Mouse (Mus musculus) hindbrain, embryonic 10.5 days (tissue): Measurements from ENCODE around the gene Actr2. TPM values are rescaled to one million over a fixed set of nuclear protein-coding genes. Genes with fewer than 3 reads are reported as not detected.

Experiments used
- DNase-seq: peaks from one replicate; pipeline ENCODE4 v3.0.0-alpha.2; 2017; ENCODE audit warnings: low spot score
- H3K27ac ChIP-seq: fragments of 300-500 bp; sonication (generic); 2 replicates; pipeline ENCODE4 v1.5.1; 2016; ENCODE audit warnings: mild to moderate bottlenecking, moderate library complexity
- H3K27me3 ChIP-seq: fragments of 300-500 bp; sonication (generic); 2 replicates; pipeline ENCODE4 v1.6.1; 2016; ENCODE audit warnings: mild to moderate bottlenecking; ENCODE audit not compliant: poor library complexity, insufficient read depth, severe bottlenecking
- H3K36me3 ChIP-seq: fragments of 300-500 bp; sonication (generic); 2 replicates; pipeline ENCODE4 v1.6.1; 2016; ENCODE audit warnings: mild to moderate bottlenecking, moderate library complexity
- H3K4me1 ChIP-seq: fragments of 300-500 bp; sonication (generic); replicated peaks from 2 replicates; pipeline ENCODE4 v1.6.1; 2016; ENCODE audit warnings: mild to moderate bottlenecking
- H3K4me3 ChIP-seq: fragments of 300-500 bp; sonication (generic); 2 replicates; pipeline ENCODE4 v1.5.1; 2016; ENCODE audit warnings: mild to moderate bottlenecking, moderate library complexity
- H3K9me3 ChIP-seq: fragments of 300-500 bp; sonication (generic); 2 replicates; pipeline ENCODE4 v1.6.1; 2016; ENCODE audit warnings: mild to moderate bottlenecking, moderate library complexity
- WGBS: fragments of 180-500 bp; shearing (Covaris S2); methylation state at CpG from one replicate; pipeline ENCODE4 v1.1.7; 2016; 5-methylcytosine and 5-hydroxymethylcytosine counted together
- polyA plus RNA-seq: library from polyadenylated mRNA; unstranded; fragments of >200 nt; fragmentation: Nextera tagmentation; extraction: Ambion mirVana; gene quantifications from 2 replicates; pipeline ENCODE4 v1.2.1, GENCODE M21; 2016

Actr2 gene
- polyA plus RNA-seq, 1 experiment from 2014 or later = 104 TPM

DNA sequence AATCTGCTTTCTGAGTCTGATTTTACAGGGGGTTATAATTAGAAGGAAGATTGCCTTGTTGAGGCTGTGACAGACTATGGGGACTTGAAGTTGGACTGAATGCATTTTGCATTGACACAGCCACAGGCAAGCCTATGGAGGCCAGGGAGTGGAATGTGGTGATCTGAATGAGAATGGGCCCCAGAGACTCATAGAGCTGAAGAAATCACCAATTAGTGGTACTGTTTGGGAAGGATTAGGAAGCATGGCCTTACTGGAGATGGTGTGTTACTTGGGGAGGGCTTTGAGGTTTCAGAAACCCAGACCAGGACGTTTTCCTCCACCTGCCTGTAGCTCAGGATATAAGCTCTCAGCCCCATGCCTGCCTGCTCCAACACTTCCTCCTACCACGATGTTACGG, 53.0 kb downstream of the Actr2 start:
- Histone ChIP-seq H3K4me1 (peaks cover 9% of the 10 kb centered on the region; the same call in 1 of the 2 replicates), H3K36me3 (peaks cover 63% of the 10 kb centered on the region), H3K9me3 (no peaks in the 10 kb centered on the region), H3K27ac (no peak overlapping the region), H3K4me3 (no peak overlapping the region), H3K27me3 (no peaks in the 10 kb centered on the region)
- no peak for DNase-seq
- 88% methylated on average over 3 of the region's 3 CpGs for WGBS

DNA sequence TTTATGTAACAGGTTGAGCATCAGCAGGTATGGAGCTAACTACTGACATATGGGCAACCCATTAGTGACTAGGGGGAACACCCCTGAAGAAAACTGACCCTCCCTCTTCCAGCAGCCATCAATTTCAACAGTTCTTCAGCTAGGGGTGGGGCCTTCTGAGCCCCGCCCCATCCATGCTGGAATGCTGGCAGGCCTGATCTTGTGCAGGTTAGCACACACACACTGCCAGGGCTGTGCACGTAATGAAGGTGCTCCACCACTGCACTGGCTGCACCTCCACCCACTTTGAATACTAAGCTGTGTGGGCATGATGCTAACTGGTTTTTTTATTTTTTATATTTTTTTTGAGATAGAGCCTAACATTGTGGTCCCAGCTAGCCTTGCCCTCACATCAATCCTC, 55.3 kb downstream of the Actr2 start:
- Histone ChIP-seq H3K4me3 (no peak overlapping the region), H3K36me3 (peaks cover 60% of the 10 kb centered on the region), H3K27me3 (no peaks in the 10 kb centered on the region), H3K27ac (no peak overlapping the region), H3K4me1 (no peaks in the 10 kb centered on the region; the same call in 1 of the 2 replicates), H3K9me3 (no peaks in the 10 kb centered on the region)
- DNase-seq = no peak
- 89% methylated on average over 2 of the region's 2 CpGs for WGBS

DNA sequence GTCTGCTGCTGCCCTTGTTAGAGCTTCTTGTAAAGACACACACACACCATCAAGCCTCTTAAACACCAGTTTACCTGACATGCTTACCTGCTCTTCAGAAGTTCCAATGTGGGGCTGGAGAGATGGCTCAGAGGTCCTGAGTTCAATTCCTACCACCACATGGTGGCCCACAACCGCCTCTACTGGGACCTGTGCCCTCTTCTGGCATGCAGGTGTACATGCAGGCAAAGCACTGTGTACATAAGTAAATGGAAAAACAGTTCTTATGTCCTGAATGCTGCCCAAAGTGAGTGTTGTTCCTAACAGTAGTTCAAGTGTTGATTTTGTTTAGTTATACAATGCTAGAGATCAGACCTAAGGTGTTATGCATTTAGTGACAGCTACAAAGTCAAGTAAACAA, 56.5 kb downstream of the Actr2 start:
- Histone ChIP-seq H3K27me3 (no peaks in the 10 kb centered on the region), H3K4me3 (no peak overlapping the region), H3K4me1 (no peaks in the 10 kb centered on the region; the same call in 1 of the 2 replicates), H3K9me3 (no peaks in the 10 kb centered on the region), H3K36me3 (peaks cover 53% of the 10 kb centered on the region), H3K27ac (no peak overlapping the region)
- 81% methylated on average over 1 of the region's 1 CpGs for WGBS
- no peak for DNase-seq

DNA sequence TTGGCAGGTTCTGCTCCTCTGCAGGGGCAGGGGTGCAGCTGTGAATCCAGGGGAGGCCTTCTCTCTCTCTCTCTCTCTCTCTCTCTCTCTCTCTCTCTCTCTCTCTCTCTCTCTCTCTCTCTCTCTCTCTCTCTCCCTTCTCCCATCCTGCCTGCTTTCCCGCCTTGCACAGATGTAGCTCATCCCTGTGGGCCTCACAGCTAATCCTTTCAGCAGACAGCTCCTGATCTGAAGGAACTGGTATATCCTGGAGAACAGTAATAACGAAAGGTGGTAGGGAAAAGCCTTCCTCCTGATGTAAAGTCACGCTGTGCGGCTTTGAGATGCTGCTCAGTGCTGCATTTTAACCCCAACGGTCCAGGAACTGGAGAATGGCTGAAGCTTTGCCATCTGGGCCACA, 58.1 kb downstream of the Actr2 start:
- 57% methylated on average over 5 of the region's 5 CpGs for WGBS
- DNase-seq = no peak

DNA sequence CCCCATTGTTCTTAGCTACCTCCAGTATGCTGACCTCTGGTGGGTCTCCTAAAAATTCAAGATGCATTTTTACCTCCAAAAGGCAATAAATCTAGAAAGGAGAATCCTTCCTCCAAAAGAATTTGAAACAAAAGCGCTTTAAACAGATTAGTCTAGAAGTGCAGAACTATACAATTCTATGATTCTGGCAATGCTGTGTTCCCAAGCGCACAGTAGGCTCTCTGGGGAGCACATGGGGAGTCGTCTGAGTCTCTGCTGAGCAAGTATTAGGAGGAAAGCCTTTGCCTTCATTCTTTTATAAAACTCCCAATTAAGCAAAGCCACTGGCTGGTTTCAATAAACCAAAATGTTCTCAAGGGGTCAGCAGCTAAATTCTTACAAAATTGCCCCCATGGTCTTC, 58.8 kb downstream of the Actr2 start:
- H3K4me1 ChIP-seq = no peaks in the 10 kb centered on the region; the same call in 1 of the 2 replicates
- peaks cover 31% of the 10 kb centered on the region for H3K36me3 ChIP-seq
- no peak overlapping the region for H3K4me3 ChIP-seq
- H3K27me3 ChIP-seq = no peaks in the 10 kb centered on the region
- no peak overlapping the region for H3K27ac ChIP-seq
- WGBS = 76% methylated on average over 3 of the region's 3 CpGs
- no peaks in the 10 kb centered on the region for H3K9me3 ChIP-seq
- no peak for DNase-seq

More for the DNA sequence above, 58.1 kb downstream of the Actr2 start:
- Histone ChIP-seq H3K36me3 (peaks cover 37% of the 10 kb centered on the region), H3K4me1 (no peaks in the 10 kb centered on the region; the same call in 1 of the 2 replicates), H3K27me3 (no peaks in the 10 kb centered on the region), H3K9me3 (no peaks in the 10 kb centered on the region), H3K27ac (no peak overlapping the region), H3K4me3 (no peak overlapping the region)

DNA sequence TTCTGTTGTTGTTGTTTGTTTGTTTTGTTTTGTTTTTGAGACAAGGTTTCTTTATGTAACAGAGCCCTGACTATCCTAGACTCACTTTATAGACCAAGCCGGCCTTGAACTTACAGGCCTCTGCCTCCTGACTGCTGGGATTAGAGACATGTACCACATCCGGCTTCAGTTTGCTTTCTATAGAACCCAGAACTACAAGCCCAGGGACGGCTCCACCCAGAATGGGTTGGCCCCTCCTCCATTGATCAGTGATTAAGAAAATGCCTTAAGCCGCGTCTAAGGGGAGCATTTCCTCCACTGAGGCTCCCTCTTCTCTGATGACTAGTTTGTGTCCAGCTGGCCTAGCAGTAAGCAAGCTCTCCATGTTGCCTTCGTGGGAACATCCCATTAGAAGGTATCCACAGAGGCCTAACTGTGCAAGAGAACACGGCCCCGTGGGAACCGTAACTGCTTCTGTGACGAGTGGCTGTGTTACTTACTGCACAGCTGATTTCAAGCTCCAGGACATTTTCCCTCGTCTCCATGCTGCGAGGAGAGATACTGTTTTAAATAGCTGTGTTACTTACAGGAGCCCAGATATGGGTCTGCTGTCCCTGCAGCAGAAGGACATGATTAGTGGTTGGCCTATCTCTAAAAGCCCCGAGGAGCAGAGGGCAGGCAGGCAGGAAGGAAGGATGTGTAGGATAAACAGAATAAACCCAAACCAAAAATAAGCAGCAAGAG, 59.7 kb downstream of the Actr2 start:
- H3K27me3 ChIP-seq = no peaks in the 10 kb centered on the region
- no peak for DNase-seq
- H3K27ac ChIP-seq = peak overlapping the region; percentile 1; the same call in 1 of the 2 replicates
- H3K4me1 ChIP-seq = no peaks in the 10 kb centered on the region; the same call in 1 of the 2 replicates
- 69% methylated on average over 13 of the region's 13 CpGs for WGBS
- no peak overlapping the region for H3K4me3 ChIP-seq
- H3K9me3 ChIP-seq = no peaks in the 10 kb centered on the region
- peaks cover 25% of the 10 kb centered on the region for H3K36me3 ChIP-seq

DNA sequence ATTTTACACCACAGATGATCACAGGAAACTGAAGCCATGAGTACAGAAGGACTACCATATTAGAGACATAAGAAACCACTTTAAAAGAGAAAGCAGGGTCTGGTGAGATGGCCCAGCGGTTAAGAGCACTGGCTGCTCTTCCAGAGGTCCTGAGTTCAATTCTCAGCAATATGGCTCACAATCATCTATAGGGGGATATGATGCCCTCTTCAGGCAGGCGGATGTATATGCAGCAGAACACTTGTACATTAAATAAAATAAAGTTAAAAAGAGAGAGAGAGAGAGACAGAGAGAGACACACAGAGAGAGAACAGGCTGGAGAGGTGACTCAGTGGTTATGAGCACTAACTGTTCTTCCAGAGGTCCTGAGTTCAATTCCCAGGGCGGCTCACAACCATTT, 67.1 kb downstream of the Actr2 start:
- WGBS = 63% methylated on average over 3 of the region's 3 CpGs
- DNase-seq = no peak
- H3K27me3 ChIP-seq = no peaks in the 10 kb centered on the region
- peaks cover 25% of the 10 kb centered on the region for H3K4me1 ChIP-seq
- H3K9me3 ChIP-seq = no peaks in the 10 kb centered on the region
- no peak overlapping the region for H3K27ac ChIP-seq
- H3K36me3 ChIP-seq = no peaks in the 10 kb centered on the region
- no peak overlapping the region for H3K4me3 ChIP-seq

DNA sequence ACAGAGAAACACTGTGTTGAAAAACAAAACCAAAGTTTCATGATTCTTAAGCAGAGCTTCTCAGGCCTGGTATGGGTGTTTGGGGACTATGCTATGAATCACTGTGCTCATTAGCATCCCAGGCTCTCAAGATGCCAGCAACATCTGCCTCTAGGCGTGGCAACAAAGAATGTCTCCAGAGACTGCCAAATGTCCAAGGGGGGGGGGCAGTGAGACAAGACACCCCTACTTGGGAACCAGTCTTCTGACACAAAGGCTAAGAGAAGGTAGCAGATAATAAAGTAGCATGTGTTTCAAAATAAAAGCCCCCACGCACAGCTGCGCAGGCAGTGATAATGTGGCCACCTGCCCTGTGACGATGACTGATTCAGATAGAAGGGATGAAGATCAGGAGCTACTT, 69.5 kb downstream of the Actr2 start:
- 82% methylated on average over 4 of the region's 4 CpGs for WGBS
- no peaks in the 10 kb centered on the region for H3K9me3 ChIP-seq

DNA sequence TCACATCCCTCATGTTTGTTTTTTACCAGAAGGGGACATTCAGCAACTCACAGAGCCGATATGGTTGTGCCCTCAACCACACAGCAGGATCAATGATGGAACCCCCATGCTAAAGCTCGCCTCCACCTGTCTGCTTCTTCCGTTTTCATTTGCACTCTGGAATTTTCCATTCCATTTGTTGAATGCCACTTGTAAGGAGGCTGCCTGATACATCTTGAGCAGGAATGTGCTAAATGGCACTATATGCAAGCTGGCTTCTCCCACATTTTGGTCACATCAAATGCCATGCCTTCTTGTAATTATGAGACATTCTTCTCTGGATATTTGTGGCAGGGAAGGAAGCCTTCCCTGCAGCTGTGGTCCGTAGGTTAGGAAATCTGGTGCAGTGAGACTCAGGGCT, 70.6 kb downstream of the Actr2 start:
- Histone ChIP-seq H3K4me1 (peaks cover 30% of the 10 kb centered on the region), H3K27me3 (no peaks in the 10 kb centered on the region), H3K27ac (no peak overlapping the region), H3K9me3 (no peaks in the 10 kb centered on the region), H3K4me3 (no peak overlapping the region), H3K36me3 (no peaks in the 10 kb centered on the region)
- no peak for DNase-seq
- 64% methylated on average over 4 of the region's 4 CpGs for WGBS

More for the DNA sequence above, 69.5 kb downstream of the Actr2 start:
- Histone ChIP-seq H3K27ac (no peak overlapping the region), H3K4me3 (no peak overlapping the region), H3K27me3 (no peaks in the 10 kb centered on the region), H3K4me1 (peaks cover 30% of the 10 kb centered on the region), H3K36me3 (no peaks in the 10 kb centered on the region)
- no peak for DNase-seq

DNA sequence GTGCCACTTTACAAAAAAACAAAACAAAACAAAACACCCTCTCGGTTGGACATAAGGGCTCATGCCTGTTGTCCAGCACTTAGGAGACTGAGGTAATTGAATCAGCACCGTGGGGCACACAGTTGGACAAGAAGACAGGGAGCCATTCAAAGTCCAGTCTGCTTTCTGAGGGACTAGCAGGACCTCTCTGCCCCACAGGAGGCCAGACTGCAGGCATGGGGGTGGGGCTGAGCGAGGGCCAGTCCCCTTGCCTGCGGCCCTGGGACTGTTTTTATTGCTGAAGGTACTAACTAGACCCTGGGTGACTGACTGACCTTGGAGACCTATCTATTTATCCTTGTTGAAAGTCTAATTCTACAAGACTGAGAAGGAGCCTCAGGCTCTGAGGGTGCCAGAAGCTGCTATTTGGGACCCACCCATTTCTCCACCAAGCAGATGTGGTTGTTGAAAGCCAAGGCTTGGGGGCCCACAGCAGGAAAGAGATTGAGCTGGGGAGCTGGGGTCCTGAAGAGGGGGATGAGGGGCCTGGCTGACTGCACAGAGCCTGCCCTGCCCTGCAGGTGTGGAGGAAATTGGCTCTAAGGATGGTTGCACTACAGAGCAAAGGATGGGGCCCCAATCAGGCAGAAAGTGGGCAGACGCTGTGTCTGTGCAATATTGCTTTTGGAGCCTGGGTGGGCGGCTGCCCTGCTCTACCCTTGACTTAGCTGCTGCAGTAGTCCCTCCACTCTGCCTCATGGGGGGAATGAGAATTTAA, 71.4 kb downstream of the Actr2 start:
- no peaks in the 10 kb centered on the region for H3K27me3 ChIP-seq
- no peak overlapping the region for H3K4me3 ChIP-seq
- peaks cover 30% of the 10 kb centered on the region for H3K4me1 ChIP-seq
- WGBS = 20% methylated on average over 6 of the region's 6 CpGs
- no peak for DNase-seq
- peak overlapping the region; percentile 25 for H3K27ac ChIP-seq
- no peaks in the 10 kb centered on the region for H3K36me3 ChIP-seq
- H3K9me3 ChIP-seq = no peaks in the 10 kb centered on the region

DNA sequence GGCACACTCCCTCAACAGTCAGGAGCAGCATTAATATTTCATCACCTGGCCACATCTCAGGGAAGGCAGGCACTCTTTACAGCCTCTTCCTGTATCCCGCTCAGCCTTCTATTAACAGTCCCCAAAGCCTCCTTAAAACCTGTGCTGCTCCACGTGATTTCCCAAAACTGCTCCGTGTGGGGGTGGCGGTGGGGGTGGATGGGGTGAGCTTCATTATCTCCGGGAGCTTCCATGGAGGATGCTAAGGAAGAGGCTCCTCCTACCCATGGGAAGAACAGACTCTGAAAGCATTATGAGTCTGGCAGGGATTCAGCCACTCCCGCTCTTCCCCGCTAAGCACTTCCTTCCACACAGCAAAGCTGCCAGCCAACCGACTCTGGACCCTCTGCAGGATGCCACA, 74.0 kb downstream of the Actr2 start:
- Histone ChIP-seq H3K36me3 (no peaks in the 10 kb centered on the region), H3K27ac (no peak overlapping the region), H3K27me3 (no peaks in the 10 kb centered on the region), H3K4me1 (peaks cover 36% of the 10 kb centered on the region), H3K9me3 (no peaks in the 10 kb centered on the region), H3K4me3 (no peak overlapping the region)
- 44% methylated on average over 8 of the region's 8 CpGs for WGBS
- no peak for DNase-seq

DNA sequence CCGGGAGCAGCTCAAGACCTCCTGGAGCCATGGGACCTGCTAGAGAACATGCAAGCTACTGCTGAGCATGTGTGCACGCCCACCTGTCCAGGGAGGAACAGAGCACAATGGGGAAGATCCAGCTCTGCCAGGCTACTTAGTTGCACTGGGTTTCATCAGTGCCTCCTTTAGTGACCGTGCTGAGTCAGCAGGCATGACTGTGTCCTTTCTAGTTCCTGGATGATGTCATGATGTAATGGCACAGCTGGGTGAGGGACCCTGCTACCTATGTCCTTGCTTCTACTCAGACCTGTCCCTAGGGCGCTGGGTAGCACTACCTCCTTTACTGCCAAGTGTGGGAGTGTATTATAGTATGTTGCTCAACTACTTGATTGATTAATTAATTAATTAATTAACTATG, 75.0 kb downstream of the Actr2 start:
- WGBS = 90% methylated on average over 4 of the region's 4 CpGs
- Histone ChIP-seq H3K4me3 (no peak overlapping the region), H3K27ac (no peak overlapping the region), H3K36me3 (no peaks in the 10 kb centered on the region), H3K4me1 (peaks cover 29% of the 10 kb centered on the region), H3K9me3 (no peaks in the 10 kb centered on the region), H3K27me3 (no peaks in the 10 kb centered on the region)
- DNase-seq = no peak

DNA sequence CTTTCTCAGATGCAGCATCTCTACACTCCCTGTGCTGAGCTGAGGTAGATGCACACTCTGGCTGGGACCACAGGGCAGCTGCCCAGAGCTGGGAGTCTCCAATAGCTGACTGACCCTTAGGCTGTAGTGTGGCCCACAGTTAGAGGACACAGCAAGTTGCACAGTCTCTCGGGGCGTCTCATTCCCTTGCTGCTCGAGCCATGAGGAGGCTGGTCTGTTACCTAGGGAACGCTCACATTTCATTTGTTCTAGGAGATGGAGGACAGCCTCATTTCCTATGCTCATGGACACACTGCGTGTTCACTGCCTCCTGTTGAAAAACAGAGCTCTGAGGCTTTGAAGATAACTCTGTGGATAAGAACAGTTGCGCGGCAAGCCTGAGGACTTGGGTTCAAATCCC, 76.7 kb downstream of the Actr2 start:
- 68% methylated on average over 7 of the region's 7 CpGs for WGBS
- H3K4me1 ChIP-seq = peaks cover 16% of the 10 kb centered on the region
- DNase-seq = no peak

More for the DNA sequence above, 76.7 kb downstream of the Actr2 start:
- no peaks in the 10 kb centered on the region for H3K36me3 ChIP-seq
- no peaks in the 10 kb centered on the region for H3K9me3 ChIP-seq
- 0 out of 2 replicates have a peak overlapping the region, but pooled peaks have one; percentile 35 for H3K27ac ChIP-seq
- H3K27me3 ChIP-seq = no peaks in the 10 kb centered on the region
- no peak overlapping the region for H3K4me3 ChIP-seq
